Mouse (Mus musculus) forebrain, embryonic 14.5 days (tissue): ENCODE results near the gene Cmip. TPM values are rescaled to one million over a fixed set of nuclear protein-coding genes. Genes with fewer than 3 reads are reported as not detected.

Experiments
- ATAC-seq: fragments of 200-750 bp; cut with Nextera tagmentation; 2 replicates; pipeline ENCODE4 v1.8.0; 2017; ENCODE audit warnings: mild to moderate bottlenecking, moderate library complexity
- DNase-seq: peaks from one replicate; pipeline ENCODE4 v3.0.0-alpha.2; 2015; ENCODE audit warnings: low spot score
- H3K27ac ChIP-seq: fragments of 300-500 bp; sonication (generic); 2 replicates; pipeline ENCODE4 v1.5.1; 2014; ENCODE audit warnings: low read depth, mild to moderate bottlenecking, control low read depth, low read length, moderate library complexity
- H3K27me3 ChIP-seq: fragments of 300-500 bp; sonication (generic); replicated peaks from 2 replicates; pipeline ENCODE4 v1.6.1; 2014; ENCODE audit warnings: low read length, control low read depth, mixed read lengths; ENCODE audit not compliant: control insufficient read depth, insufficient read depth
- H3K36me3 ChIP-seq: fragments of 300-500 bp; sonication (generic); 2 replicates; pipeline ENCODE4 v1.6.1; 2014; ENCODE audit warnings: low read length, control low read depth; ENCODE audit not compliant: control insufficient read depth, insufficient read depth
- H3K4me1 ChIP-seq: fragments of 300-500 bp; sonication (generic); 2 replicates; pipeline ENCODE4 v1.6.1; 2014; ENCODE audit warnings: antibody characterized with exemption, low read length, control low read depth; ENCODE audit not compliant: control insufficient read depth, insufficient read depth
- H3K4me2 ChIP-seq: fragments of 300-500 bp; sonication (generic); 2 replicates; pipeline ENCODE4 v1.6.1; 2014; ENCODE audit warnings: mild to moderate bottlenecking, control low read depth, low read length
- H3K4me3 ChIP-seq: fragments of 300-500 bp; sonication (generic); 2 replicates; pipeline ENCODE4 v1.5.1; 2014; ENCODE audit warnings: low read depth, low read length, control low read depth
- H3K9ac ChIP-seq: fragments of 300-500 bp; sonication (generic); 2 replicates; pipeline ENCODE4 v1.6.1; 2014; ENCODE audit warnings: mild to moderate bottlenecking, low read length, control low read depth, moderate library complexity
- H3K9me3 ChIP-seq: fragments of 300-500 bp; sonication (generic); replicated peaks from 2 replicates; pipeline ENCODE4 v1.6.1; 2016; ENCODE audit warnings: low read length, control low read depth, mixed read lengths; ENCODE audit not compliant: control insufficient read depth
- WGBS: fragments of 180-500 bp; shearing (Covaris S2); extraction: QIAGEN DNeasy Blood & Tissue Kit; methylation state at CpG from one replicate; pipeline ENCODE4 v1.1.7; 2014; 5-methylcytosine and 5-hydroxymethylcytosine counted together
- polyA plus RNA-seq: library from polyadenylated mRNA; unstranded; fragments of >200 nt; fragmentation: Nextera tagmentation; extraction: Ambion mirVana; gene quantifications from 2 replicates; pipeline ENCODE4 v1.2.1, GENCODE M21; 2014

Gene Cmip
- polyA plus RNA-seq, 1 experiment from 2014 or later, result 57.4 TPM

- H3K4me3 ChIP-seq, result no peak overlapping the region
- H3K36me3 ChIP-seq, result no peaks in the 10 kb centered on the region
- no peaks in the 10 kb centered on the region for H3K9me3 ChIP-seq
- H3K9ac ChIP-seq, result no peak overlapping the region
- no peak for DNase-seq
- 85% methylated on average over 4 of the region's 4 CpGs for WGBS
- no peak overlapping the region for H3K4me2 ChIP-seq
- no peaks in the 10 kb centered on the region for H3K27me3 ChIP-seq
- no peak for ATAC-seq
- peaks cover 4% of the 10 kb centered on the region; the same call in 1 of the 2 replicates for H3K4me1 ChIP-seq
- no peak overlapping the region for H3K27ac ChIP-seq
Observed at GRCm38 (mm10) chr8:117472332-117472731, 215.5 kb downstream of the Cmip start.

GRCm38 (mm10) chr8:117474944-117475343 is 218.1 kb downstream of the Cmip start:
- no peak overlapping the region for H3K4me2 ChIP-seq
- ATAC-seq (peak; percentile 45), DNase-seq (peak; percentile 93)
- peaks cover 4% of the 10 kb centered on the region; the same call in 1 of the 2 replicates for H3K4me1 ChIP-seq
- 0% methylated on average over 5 of the region's 5 CpGs for WGBS
- H3K9ac ChIP-seq, result no peak overlapping the region
- no peaks in the 10 kb centered on the region for H3K36me3 ChIP-seq
- no peak overlapping the region for H3K27ac ChIP-seq
- H3K4me3 ChIP-seq, result no peak overlapping the region
- H3K27me3 ChIP-seq, result no peaks in the 10 kb centered on the region
- H3K9me3 ChIP-seq, result no peaks in the 10 kb centered on the region

- no peak overlapping the region for H3K4me2 ChIP-seq
- no peak overlapping the region for H3K9ac ChIP-seq
- H3K4me1 ChIP-seq, result no peaks in the 10 kb centered on the region
- 83% methylated on average over 7 of the region's 7 CpGs for WGBS
- no peaks in the 10 kb centered on the region for H3K9me3 ChIP-seq
- ATAC-seq (no peak), DNase-seq (no peak)
- no peaks in the 10 kb centered on the region for H3K27me3 ChIP-seq
- H3K36me3 ChIP-seq, result no peaks in the 10 kb centered on the region
- no peak overlapping the region for H3K27ac ChIP-seq
- no peak overlapping the region for H3K4me3 ChIP-seq
Observed at GRCm38 (mm10) chr8:117475819-117476218, 219.0 kb downstream of the Cmip start.

- Histone ChIP-seq H3K27me3 (no peaks in the 10 kb centered on the region), H3K36me3 (no peaks in the 10 kb centered on the region), H3K9me3 (no peaks in the 10 kb centered on the region), H3K4me2 (no peak overlapping the region), H3K4me1 (no peaks in the 10 kb centered on the region), H3K27ac (no peak overlapping the region), H3K9ac (no peak overlapping the region), H3K4me3 (no peak overlapping the region)
- DNase-seq (no peak), ATAC-seq (no peak)
Observed at GRCm38 (mm10) chr8:117478082-117478481, 221.2 kb downstream of the Cmip start.

GRCm38 (mm10) chr8:117479996-117480395 is 223.1 kb downstream of the Cmip start:
- no peaks in the 10 kb centered on the region for H3K36me3 ChIP-seq
- no peak overlapping the region for H3K4me2 ChIP-seq
- H3K9me3 ChIP-seq, result no peaks in the 10 kb centered on the region
- ATAC-seq, result no peak
- H3K27ac ChIP-seq, result no peak overlapping the region
- H3K4me1 ChIP-seq, result no peaks in the 10 kb centered on the region
- H3K4me3 ChIP-seq, result no peak overlapping the region
- no peak overlapping the region for H3K9ac ChIP-seq
- no peak for DNase-seq
- no peaks in the 10 kb centered on the region for H3K27me3 ChIP-seq
- WGBS, result 96% methylated on average over 9 of the region's 9 CpGs

- Histone ChIP-seq H3K9ac (no peak overlapping the region), H3K4me1 (no peaks in the 10 kb centered on the region), H3K27me3 (no peaks in the 10 kb centered on the region), H3K9me3 (no peaks in the 10 kb centered on the region), H3K4me2 (no peak overlapping the region), H3K27ac (no peak overlapping the region), H3K36me3 (no peaks in the 10 kb centered on the region), H3K4me3 (no peak overlapping the region)
- WGBS, result 60% methylated on average over 5 of the region's 5 CpGs
- DNase-seq, result no peak
- ATAC-seq, result no peak
Observed at GRCm38 (mm10) chr8:117480516-117480915, 223.7 kb downstream of the Cmip start.

- Histone ChIP-seq H3K27ac (no peak overlapping the region), H3K9me3 (no peaks in the 10 kb centered on the region), H3K4me2 (no peak overlapping the region), H3K4me3 (no peak overlapping the region), H3K9ac (no peak overlapping the region), H3K4me1 (no peaks in the 10 kb centered on the region), H3K36me3 (no peaks in the 10 kb centered on the region), H3K27me3 (no peaks in the 10 kb centered on the region)
- DNase-seq (no peak), ATAC-seq (no peak)
- 88% methylated on average over 5 of the region's 5 CpGs for WGBS
Observed at GRCm38 (mm10) chr8:117481830-117482229, 225.0 kb downstream of the Cmip start.

GRCm38 (mm10) chr8:117484731-117485130 is 227.9 kb downstream of the Cmip start:
- H3K36me3 ChIP-seq, result no peaks in the 10 kb centered on the region
- no peak overlapping the region for H3K4me3 ChIP-seq
- no peak overlapping the region for H3K9ac ChIP-seq
- ATAC-seq (no peak), DNase-seq (no peak)
- no peak overlapping the region for H3K4me2 ChIP-seq
- H3K27me3 ChIP-seq, result no peaks in the 10 kb centered on the region
- 87% methylated on average over 8 of the region's 8 CpGs for WGBS
- no peak overlapping the region for H3K27ac ChIP-seq
- H3K4me1 ChIP-seq, result no peaks in the 10 kb centered on the region
- no peaks in the 10 kb centered on the region for H3K9me3 ChIP-seq

- WGBS, result 80% methylated on average over 1 of the region's 1 CpGs
- H3K4me2 ChIP-seq, result no peak overlapping the region
- H3K4me3 ChIP-seq, result no peak overlapping the region
Observed at GRCm38 (mm10) chr8:117485316-117485715, 228.5 kb downstream of the Cmip start.

More at GRCm38 (mm10) chr8:117485316-117485715, 228.5 kb downstream of the Cmip start:
- Histone ChIP-seq H3K9me3 (no peaks in the 10 kb centered on the region), H3K27me3 (no peaks in the 10 kb centered on the region), H3K36me3 (no peaks in the 10 kb centered on the region), H3K9ac (no peak overlapping the region), H3K4me1 (no peaks in the 10 kb centered on the region), H3K27ac (no peak overlapping the region)
- ATAC-seq (no peak), DNase-seq (no peak)
